Mouse (Mus musculus) ES-Bruce4 (cell line): Measurements from ENCODE around the gene Rere.

Experiments
- CTCF ChIP-seq: IDR thresholded peaks from one replicate; pipeline ENCODE4 v1.8.1; 2011; ENCODE audit warnings: low read depth, low read length
- POLR2A ChIP-seq: IDR thresholded peaks from one replicate; pipeline ENCODE4 v1.8.1; 2011; ENCODE audit warnings: low read length; ENCODE audit not compliant: insufficient read depth

DNA sequence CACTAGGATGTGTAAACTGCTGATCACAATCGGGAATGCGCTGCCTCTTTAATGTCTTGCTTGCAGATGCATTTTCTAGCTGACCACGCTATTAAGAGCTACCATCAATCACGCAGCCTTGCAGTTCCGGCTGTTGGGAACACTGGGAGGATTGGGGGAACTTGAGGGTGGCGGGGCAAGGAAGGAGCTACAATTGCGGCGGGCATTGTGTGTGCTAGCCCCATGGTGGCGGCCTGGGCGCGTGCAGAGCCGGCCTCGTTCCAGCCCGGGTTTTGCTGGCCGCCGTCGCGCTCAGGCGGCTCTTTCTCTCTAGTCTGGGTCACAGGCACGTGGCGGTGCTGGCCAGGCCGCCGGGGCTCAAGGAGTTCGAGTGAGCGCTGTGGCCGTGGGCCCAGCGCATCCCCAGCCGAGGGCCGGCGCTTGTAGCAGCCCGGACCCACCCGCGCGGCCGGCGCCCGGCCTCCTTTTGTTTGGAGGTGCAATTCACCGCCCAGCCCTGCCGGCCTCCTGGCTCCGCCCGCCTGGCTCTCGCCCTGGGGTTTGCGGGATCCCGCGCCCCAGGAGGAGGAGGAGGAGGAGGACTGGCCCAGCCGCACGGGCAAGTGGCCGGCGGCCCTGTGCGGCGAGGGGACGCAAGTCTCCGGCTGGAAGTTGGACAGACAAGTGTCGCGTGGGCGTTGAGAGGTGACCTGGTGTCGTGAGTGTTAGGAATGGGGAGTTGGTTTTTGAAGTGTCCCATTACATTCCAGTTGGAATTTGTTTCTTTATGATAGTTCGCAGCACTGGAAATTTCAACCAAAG is 90.3 kb downstream of the Rere start:
- no peak for TF ChIP-seq CTCF
- TF ChIP-seq POLR2A: no peak
